Mouse (Mus musculus): ENCODE results near the gene Armt1.

The Armt1 gene

GRCm38 (mm10) chr10:4432123-4432931 lies at the start of gene Armt1, which contains the start of gene Rmnd1:
Gene Armt1 (plus strand): TSS chr10:4432467.
Gene Rmnd1 (minus strand): TSS chr10:4432388.
- peak; percentile 96 to 97 for DNase-seq (ENCODE audit: inconsistent age in 2 of 2, low spot score in 1 of 2)

GRCm38 (mm10) chr10:4384244-4384643 lies 48.0 kb upstream of the Armt1 start:
- DNase-seq (ENCODE audit: inconsistent age in 2 of 2, low spot score in 1 of 2) = no peak

- peak; percentile 97 for DNase-seq (ENCODE audit: inconsistent age in 2 of 2, low spot score in 1 of 2)
Measured at GRCm38 (mm10) chr10:4386609-4387591, 45.4 kb upstream of the Armt1 start.

- peak; percentile 77 to 89 for DNase-seq (ENCODE audit: inconsistent age in 2 of 2, low spot score in 1 of 2)
Measured at GRCm38 (mm10) chr10:4387701-4388383, 44.4 kb upstream of the Armt1 start, which contains the start of gene Zbtb2. Gene Zbtb2 (minus strand): TSS chr10:4388108.

GRCm38 (mm10) chr10:4388384-4388745 lies 43.9 kb upstream of the Armt1 start:
- peak in 1 of 2 experiments; percentile 71 for DNase-seq (ENCODE audit: inconsistent age in 2 of 2, low spot score in 1 of 2)

- DNase-seq (ENCODE audit: inconsistent age in 2 of 2, low spot score in 1 of 2) = peak; percentile 69 to 91
Measured at GRCm38 (mm10) chr10:4389036-4389435, 43.2 kb upstream of the Armt1 start.

- DNase-seq (ENCODE audit: inconsistent age in 2 of 2, low spot score in 1 of 2) = peak; percentile 46 to 77
Measured at GRCm38 (mm10) chr10:4389461-4390112, 42.7 kb upstream of the Armt1 start.

GRCm38 (mm10) chr10:4390550-4390949 lies 41.7 kb upstream of the Armt1 start:
- DNase-seq (ENCODE audit: inconsistent age in 2 of 2, low spot score in 1 of 2) = peak in 1 of 2 experiments; percentile 67

- DNase-seq (ENCODE audit: inconsistent age in 2 of 2, low spot score in 1 of 2) = peak in 1 of 2 experiments; percentile 60
Measured at GRCm38 (mm10) chr10:4391076-4391475, 41.2 kb upstream of the Armt1 start.

GRCm38 (mm10) chr10:4391851-4392250 lies 40.4 kb upstream of the Armt1 start:
- peak; percentile 52 to 83 for DNase-seq (ENCODE audit: inconsistent age in 2 of 2, low spot score in 1 of 2)

- DNase-seq (ENCODE audit: inconsistent age in 2 of 2, low spot score in 1 of 2) = no peak
Measured at GRCm38 (mm10) chr10:4395321-4395720, 36.9 kb upstream of the Armt1 start.

GRCm38 (mm10) chr10:4398058-4398457 lies 34.2 kb upstream of the Armt1 start:
- no peak for DNase-seq (ENCODE audit: inconsistent age in 2 of 2, low spot score in 1 of 2)

GRCm38 (mm10) chr10:4404895-4405491 lies 27.3 kb upstream of the Armt1 start:
- DNase-seq (ENCODE audit: inconsistent age in 2 of 2, low spot score in 1 of 2) = peak in 1 of 2 experiments; percentile 83

- peak in 1 of 2 experiments; percentile 40 for DNase-seq (ENCODE audit: inconsistent age in 2 of 2, low spot score in 1 of 2)
Measured at GRCm38 (mm10) chr10:4405511-4405910, 26.8 kb upstream of the Armt1 start.

GRCm38 (mm10) chr10:4407191-4407590 lies 25.1 kb upstream of the Armt1 start:
- DNase-seq (ENCODE audit: inconsistent age in 2 of 2, low spot score in 1 of 2) = peak in 1 of 2 experiments; percentile 58

- peak in 1 of 2 experiments; percentile 41 for DNase-seq (ENCODE audit: inconsistent age in 2 of 2, low spot score in 1 of 2)
Measured at GRCm38 (mm10) chr10:4425245-4425644, 7.0 kb upstream of the Armt1 start.

GRCm38 (mm10) chr10:4430399-4430798 lies 1.9 kb upstream of the Armt1 start:
- no peak for DNase-seq (ENCODE audit: inconsistent age in 2 of 2, low spot score in 1 of 2)

GRCm38 (mm10) chr10:4430826-4431225 lies 1.4 kb upstream of the Armt1 start:
- peak; percentile 30 to 58 for DNase-seq (ENCODE audit: inconsistent age in 2 of 2, low spot score in 1 of 2)

GRCm38 (mm10) chr10:4431746-4432122 lies 533 bp upstream of the Armt1 start:
- no peak for DNase-seq (ENCODE audit: inconsistent age in 2 of 2, low spot score in 1 of 2)
